Mouse (Mus musculus) small intestine, adult 2 months (tissue): ENCODE results near the gene Rab21.

Experiments used
- CTCF ChIP-seq: fragments of 200-500 bp; IDR thresholded peaks from 2 replicates; pipeline ENCODE4 v1.5.1; 2012; ENCODE audit warnings: low read depth, mild to moderate bottlenecking, control low read depth, inconsistent platforms, low read length, moderate library complexity, mixed read lengths; ENCODE audit not compliant: insufficient replicate concordance, insufficient read length; ENCODE audit errors: extremely low read depth
- POLR2A ChIP-seq: fragments of 200-500 bp; IDR thresholded peaks from 2 replicates; pipeline ENCODE4 v1.6.1; 2012; ENCODE audit warnings: low read depth, mild to moderate bottlenecking, control low read depth, inconsistent platforms, low read length, moderate library complexity

- TF ChIP-seq CTCF, result no peak
- TF ChIP-seq POLR2A, result no peak
These were observed 67.4 kb downstream of the Rab21 start for GRCm38 (mm10) chr10:115248041-115248440.
